Comparison of ENCODE assay signal across 9 mouse cellular contexts in the genomic region with DNA sequence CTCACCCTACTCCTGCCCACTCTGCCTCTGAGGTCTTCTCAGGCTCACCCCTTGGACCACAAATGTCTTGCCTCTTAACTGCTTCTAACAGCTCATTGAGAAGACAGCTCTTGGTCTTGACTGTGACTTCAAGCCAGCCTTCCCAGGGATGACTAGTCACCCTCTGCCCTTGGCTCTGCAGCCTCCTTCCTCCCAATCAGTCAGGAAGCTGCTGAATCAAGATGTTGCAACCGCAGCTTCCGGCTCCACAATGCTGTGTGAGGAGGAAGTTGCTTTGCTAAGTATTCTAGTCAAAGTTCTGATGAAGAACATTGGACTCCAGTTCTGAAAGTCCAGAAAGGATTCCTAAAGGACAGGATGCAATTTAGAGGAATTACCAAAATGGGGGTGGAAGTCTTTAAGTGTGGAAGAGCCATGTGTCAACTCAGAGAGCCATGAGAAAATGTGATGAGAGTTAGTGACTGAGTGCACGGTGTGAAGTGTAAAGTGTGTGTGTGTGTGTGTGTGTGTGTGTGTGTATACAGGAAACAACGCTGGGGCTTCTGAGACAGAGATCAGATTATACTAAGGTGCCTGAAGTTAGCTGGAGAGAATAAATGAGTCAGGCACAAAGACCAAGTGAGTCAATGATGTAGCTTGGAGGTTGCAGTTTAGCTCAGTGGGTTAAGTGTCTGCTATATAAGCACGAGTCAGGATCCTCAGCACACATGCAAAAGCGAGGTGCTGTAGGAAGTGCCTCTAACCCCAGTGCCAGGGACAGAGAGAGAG. TPM values are rescaled to one million over a fixed set of nuclear protein-coding genes. Genes with fewer than 3 reads are reported as not detected.
A peak's percentile ranks its signal among the peaks of the same experiment; 100 is the strongest.
DNase-seq lines count a peak whose midpoint lies in the region; ATAC-seq lines count a peak whose summit lies in the region.
"Had no signal": no experiment of that assay in that cellular context is flagged by ENCODE, and none has a peak within 500 bp of the region (broad histone marks: within the 10 kb centered on the region; RNA-seq: fewer than 3 reads in every experiment).

No protein-coding gene starts in this region.

- no peaks in the 10 kb centered on the region for H3K4me1 ChIP-seq in kidney, embryonic 16.5 days (ENCODE audit: insufficient read depth, low read length)
- peaks cover 5% of the 10 kb centered on the region; the same call in 1 of the 2 replicates for H3K4me1 ChIP-seq in liver, embryonic 13.5 days (replicated peaks)
- H3K4me1 ChIP-seq in midbrain, embryonic 15.5 days, result no peaks in the 10 kb centered on the region
- H3K4me1 ChIP-seq: neural tube, embryonic 13.5 days had no signal

- WGBS in kidney, embryonic 16.5 days, result 58% methylated on average over 6 of the region's 6 CpGs
- WGBS in liver, embryonic 13.5 days (ENCODE audit: insufficient replicate concordance), result 10% methylated on average over 6 of the region's 6 CpGs
- WGBS in midbrain, embryonic 15.5 days, result 82% methylated on average over 6 of the region's 6 CpGs

- H3K9me3 ChIP-seq in kidney, embryonic 16.5 days (ENCODE audit: low read length), result no peaks in the 10 kb centered on the region
- no peaks in the 10 kb centered on the region for H3K9me3 ChIP-seq in liver, embryonic 13.5 days (replicated peaks)
- H3K9me3 ChIP-seq in midbrain, embryonic 15.5 days, result no peaks in the 10 kb centered on the region
- H3K9me3 ChIP-seq: neural tube, embryonic 13.5 days had no signal

- peak; percentile 23 for DNase-seq in kidney, adult 18-20 months
- DNase-seq in heart, adult 9 months (ENCODE audit: low spot score in 2 of 2), result peak; percentile 74 to 79
- DNase-seq in liver, embryonic 13.5 days, result peak; percentile 14
- peak; percentile 30 to 39 for DNase-seq in spleen, postnatal 14 days (ENCODE audit: low spot score in 2 of 2)
- DNase-seq in urinary bladder, postnatal 4 days (ENCODE audit: low spot score in 2 of 2), result no peak
- no peak for DNase-seq in testis, postnatal 14 days (ENCODE audit: low spot score)

- no peaks in the 10 kb centered on the region for H3K27me3 ChIP-seq in kidney, embryonic 16.5 days (ENCODE audit: insufficient read depth, low read length)
- no peaks in the 10 kb centered on the region for H3K27me3 ChIP-seq in liver, embryonic 13.5 days
- H3K27me3 ChIP-seq in midbrain, embryonic 15.5 days (replicated peaks), result no peaks in the 10 kb centered on the region
- H3K27me3 ChIP-seq: neural tube, embryonic 13.5 days had no signal

- H3K4me3 ChIP-seq in kidney, embryonic 16.5 days (ENCODE audit: low read length), result no peak overlapping the region
- H3K4me3 ChIP-seq in liver, embryonic 13.5 days (replicated peaks), result no peak overlapping the region
- no peak overlapping the region for H3K4me3 ChIP-seq in midbrain, embryonic 15.5 days
- H3K4me3 ChIP-seq: neural tube, embryonic 13.5 days had no signal

- ATAC-seq in kidney, embryonic 16.5 days (ENCODE audit: low FRiP score, low TSS enrichment), result no peak
- ATAC-seq in liver, embryonic 13.5 days (ENCODE audit: low read depth), result peak; percentile 54; the same call in 1 of the 2 replicates
- no peak for ATAC-seq in midbrain, embryonic 15.5 days (replicated peaks)

- no peak overlapping the region for H3K9ac ChIP-seq in kidney, embryonic 16.5 days (replicated peaks; ENCODE audit: low read length)
- H3K9ac ChIP-seq in liver, embryonic 13.5 days, result no peak overlapping the region
- H3K9ac ChIP-seq in midbrain, embryonic 15.5 days, result no peak overlapping the region
- H3K9ac ChIP-seq: neural tube, embryonic 13.5 days had no signal

- no peaks in the 10 kb centered on the region for H3K36me3 ChIP-seq in kidney, embryonic 16.5 days (ENCODE audit: insufficient read depth, low read length)
- no peaks in the 10 kb centered on the region for H3K36me3 ChIP-seq in liver, embryonic 13.5 days
- H3K36me3 ChIP-seq in midbrain, embryonic 15.5 days (replicated peaks), result no peaks in the 10 kb centered on the region
- H3K36me3 ChIP-seq: neural tube, embryonic 13.5 days had no signal

- H3K4me2 ChIP-seq in kidney, embryonic 16.5 days (replicated peaks; ENCODE audit: low read depth, low read length), result no peak overlapping the region
- no peak overlapping the region for H3K4me2 ChIP-seq in liver, embryonic 13.5 days
- H3K4me2 ChIP-seq in midbrain, embryonic 15.5 days, result no peak overlapping the region
- H3K4me2 ChIP-seq: neural tube, embryonic 13.5 days had no signal

- H3K27ac ChIP-seq in kidney, embryonic 16.5 days (ENCODE audit: low read length), result no peak overlapping the region
- H3K27ac ChIP-seq in liver, embryonic 13.5 days, result no peak overlapping the region
- no peak overlapping the region for H3K27ac ChIP-seq in midbrain, embryonic 15.5 days
- H3K27ac ChIP-seq: neural tube, embryonic 13.5 days had no signal

RNA-seq across cellular contexts. Expression of a gene that starts 14.5 kb away (rescaled TPM):
- polyA plus RNA-seq in kidney, embryonic 16.5 days (2015; fragmentation: Nextera tagmentation; extraction: Ambion mirVana), result 98.6 and 103 TPM in 2 replicates
- polyA plus RNA-seq in liver, embryonic 13.5 days (2015; fragmentation: Nextera tagmentation; extraction: Ambion mirVana), result 19.2 and 22.3 TPM in 2 replicates
- polyA plus RNA-seq in midbrain, embryonic 15.5 days (2015; fragmentation: Nextera tagmentation; extraction: Ambion mirVana), result 157 and 159 TPM in 2 replicates

RNA-seq across cellular contexts. Expression of a gene that starts 58.7 kb away (rescaled TPM):
- polyA plus RNA-seq in kidney, embryonic 16.5 days (2015; fragmentation: Nextera tagmentation; extraction: Ambion mirVana), result 6.3 and 9.2 TPM in 2 replicates
- polyA plus RNA-seq in liver, embryonic 13.5 days (2015; fragmentation: Nextera tagmentation; extraction: Ambion mirVana), result 5.6 and 6.9 TPM in 2 replicates
- polyA plus RNA-seq in midbrain, embryonic 15.5 days (2015; fragmentation: Nextera tagmentation; extraction: Ambion mirVana), result 11.5 and 14.1 TPM in 2 replicates

Comparison
In these comparisons a context has a peak if more than half of its experiments do, and no peak if none do; other contexts are left out.
1. DNase-seq: peak in kidney, adult 18-20 months (single experiment), heart, adult 9 months (2 of 2), liver, embryonic 13.5 days (single experiment) and spleen, postnatal 14 days (2 of 2); none in urinary bladder, postnatal 4 days (0 of 2) and testis, postnatal 14 days (single experiment).